Mouse (Mus musculus): ENCODE results near the gene Nanog. TPM values are rescaled to one million over a fixed set of nuclear protein-coding genes. Genes with fewer than 3 reads are reported as not detected.
"Not testable (repeated sequence)": the region's sequence is repeated elsewhere in the genome, so short reads cannot be mapped to it uniquely, and the experiment has no call there.

Nanog gene
- polyA plus RNA-seq, 1 experiment, result 0.27 TPM

- H3K36me3 ChIP-seq (ENCODE audit: control insufficient read depth, insufficient read depth), result no peaks in the 10 kb centered on the region
- H3K79me2 ChIP-seq (ENCODE audit: control insufficient read depth, insufficient read depth), result no peaks in the 10 kb centered on the region
- H3ac ChIP-seq (ENCODE audit: control insufficient read depth, insufficient read length, low read depth), result no peak overlapping the region
- H3K4me3 ChIP-seq (ENCODE audit: insufficient read depth, poor library complexity, severe bottlenecking), result no peak overlapping the region
- TF ChIP-seq FOSL1 (IDR thresholded peaks at IDR 0.05; ENCODE audit: insufficient read depth, low read length, poor library complexity, severe bottlenecking) (no peak), MAX (IDR thresholded peaks at IDR 0.05) (no peak), USF1 (IDR thresholded peaks at IDR 0.05; ENCODE audit: low read depth) (no peak), CTCF (IDR thresholded peaks at IDR 0.05; ENCODE audit: control insufficient read depth, insufficient read depth, insufficient read length) (no peak), CEBPB (IDR thresholded peaks at IDR 0.05; ENCODE audit: low read depth) (no peak), MYOG (IDR thresholded peaks at IDR 0.05; ENCODE audit: control insufficient read depth, extremely low read depth, insufficient read length) (no peak), MYOD1 (IDR thresholded peaks at IDR 0.05; ENCODE audit: control insufficient read depth, insufficient read length, low read depth) (no peak)
- no peaks in the 10 kb centered on the region for H3K79me3 ChIP-seq (ENCODE audit: low read depth)
- H3K27me3 ChIP-seq (ENCODE audit: control insufficient read depth, insufficient read depth, insufficient read length), result no peaks in the 10 kb centered on the region
These were observed 17.2 kb upstream of the Nanog start for GRCm38 (mm10) chr6:122690082-122690481.

- H3K79me3 ChIP-seq (ENCODE audit: low read depth), result no peaks in the 10 kb centered on the region
- no peaks in the 10 kb centered on the region for H3K36me3 ChIP-seq (ENCODE audit: control insufficient read depth, insufficient read depth)
- H3K4me3 ChIP-seq (ENCODE audit: insufficient read depth, poor library complexity, severe bottlenecking), result no peak overlapping the region
- TF ChIP-seq MAX (IDR thresholded peaks at IDR 0.05), result no peak
- no peak for TF ChIP-seq MYOD1 (IDR thresholded peaks at IDR 0.05; ENCODE audit: control insufficient read depth, insufficient read length, low read depth)
- no peak for TF ChIP-seq CEBPB (IDR thresholded peaks at IDR 0.05; ENCODE audit: low read depth)
- TF ChIP-seq MYOG (IDR thresholded peaks at IDR 0.05; ENCODE audit: control insufficient read depth, extremely low read depth, insufficient read length), result no peak
- no peak for TF ChIP-seq FOSL1 (IDR thresholded peaks at IDR 0.05; ENCODE audit: insufficient read depth, low read length, poor library complexity, severe bottlenecking)
- no peak for TF ChIP-seq USF1 (IDR thresholded peaks at IDR 0.05; ENCODE audit: low read depth)
- TF ChIP-seq CTCF (IDR thresholded peaks at IDR 0.05; ENCODE audit: control insufficient read depth, insufficient read depth, insufficient read length), result no peak
- no peaks in the 10 kb centered on the region for H3K79me2 ChIP-seq (ENCODE audit: control insufficient read depth, insufficient read depth)
- no peak overlapping the region for H3ac ChIP-seq (ENCODE audit: control insufficient read depth, insufficient read length, low read depth)
- no peaks in the 10 kb centered on the region for H3K27me3 ChIP-seq (ENCODE audit: control insufficient read depth, insufficient read depth, insufficient read length)
These were observed 11.9 kb upstream of the Nanog start for GRCm38 (mm10) chr6:122695398-122695797.

- not testable (repeated sequence) for H3K79me2 ChIP-seq (ENCODE audit: control insufficient read depth, insufficient read depth); H3K4me3 ChIP-seq (ENCODE audit: insufficient read depth, poor library complexity, severe bottlenecking); H3K27me3 ChIP-seq (ENCODE audit: control insufficient read depth, insufficient read depth, insufficient read length); H3ac ChIP-seq (ENCODE audit: control insufficient read depth, insufficient read length, low read depth); H3K36me3 ChIP-seq (ENCODE audit: control insufficient read depth, insufficient read depth); H3K79me3 ChIP-seq (ENCODE audit: low read depth)
These were observed 7.7 kb upstream of the Nanog start for GRCm38 (mm10) chr6:122699628-122700027.

GRCm38 (mm10) chr6:122701816-122702215 is 5.5 kb upstream of the Nanog start:
- H3K27me3 ChIP-seq (ENCODE audit: control insufficient read depth, insufficient read depth, insufficient read length), result no peaks in the 10 kb centered on the region
- TF ChIP-seq MYOG (IDR thresholded peaks at IDR 0.05; ENCODE audit: control insufficient read depth, extremely low read depth, insufficient read length) (no peak), FOSL1 (IDR thresholded peaks at IDR 0.05; ENCODE audit: insufficient read depth, low read length, poor library complexity, severe bottlenecking) (no peak), CTCF (IDR thresholded peaks at IDR 0.05; ENCODE audit: control insufficient read depth, insufficient read depth, insufficient read length) (no peak), CEBPB (IDR thresholded peaks at IDR 0.05; ENCODE audit: low read depth) (no peak), USF1 (IDR thresholded peaks at IDR 0.05; ENCODE audit: low read depth) (no peak), MAX (IDR thresholded peaks at IDR 0.05) (no peak), MYOD1 (IDR thresholded peaks at IDR 0.05; ENCODE audit: control insufficient read depth, insufficient read length, low read depth) (no peak)
- H3ac ChIP-seq (ENCODE audit: control insufficient read depth, insufficient read length, low read depth), result no peak overlapping the region
- no peaks in the 10 kb centered on the region for H3K79me3 ChIP-seq (ENCODE audit: low read depth)
- H3K79me2 ChIP-seq (ENCODE audit: control insufficient read depth, insufficient read depth), result no peaks in the 10 kb centered on the region
- no peaks in the 10 kb centered on the region for H3K36me3 ChIP-seq (ENCODE audit: control insufficient read depth, insufficient read depth)
- H3K4me3 ChIP-seq (ENCODE audit: insufficient read depth, poor library complexity, severe bottlenecking), result no peak overlapping the region

GRCm38 (mm10) chr6:122702480-122703124 is 4.7 kb upstream of the Nanog start:
- TF ChIP-seq USF1 (IDR thresholded peaks at IDR 0.05; ENCODE audit: low read depth) (no peak), CEBPB (IDR thresholded peaks at IDR 0.05; ENCODE audit: low read depth) (no peak), MAX (IDR thresholded peaks at IDR 0.05) (no peak), MYOG (IDR thresholded peaks at IDR 0.05; ENCODE audit: control insufficient read depth, extremely low read depth, insufficient read length) (no peak), MYOD1 (IDR thresholded peaks at IDR 0.05; ENCODE audit: control insufficient read depth, insufficient read length, low read depth) (no peak), FOSL1 (IDR thresholded peaks at IDR 0.05; ENCODE audit: insufficient read depth, low read length, poor library complexity, severe bottlenecking) (no peak), CTCF (IDR thresholded peaks at IDR 0.05; ENCODE audit: control insufficient read depth, insufficient read depth, insufficient read length) (no peak)
- H3K4me3 ChIP-seq (ENCODE audit: insufficient read depth, poor library complexity, severe bottlenecking), result no peak overlapping the region
- H3ac ChIP-seq (ENCODE audit: control insufficient read depth, insufficient read length, low read depth), result no peak overlapping the region

GRCm38 (mm10) chr6:122703251-122703650 is 4.0 kb upstream of the Nanog start:
- no peaks in the 10 kb centered on the region for H3K27me3 ChIP-seq (ENCODE audit: control insufficient read depth, insufficient read depth, insufficient read length)
- H3K79me2 ChIP-seq (ENCODE audit: control insufficient read depth, insufficient read depth), result no peaks in the 10 kb centered on the region
- TF ChIP-seq MYOG (IDR thresholded peaks at IDR 0.05; ENCODE audit: control insufficient read depth, extremely low read depth, insufficient read length) (no peak), MYOD1 (IDR thresholded peaks at IDR 0.05; ENCODE audit: control insufficient read depth, insufficient read length, low read depth) (no peak), CTCF (IDR thresholded peaks at IDR 0.05; ENCODE audit: control insufficient read depth, insufficient read depth, insufficient read length) (no peak), FOSL1 (IDR thresholded peaks at IDR 0.05; ENCODE audit: insufficient read depth, low read length, poor library complexity, severe bottlenecking) (no peak), USF1 (IDR thresholded peaks at IDR 0.05; ENCODE audit: low read depth) (no peak), CEBPB (IDR thresholded peaks at IDR 0.05; ENCODE audit: low read depth) (no peak), MAX (IDR thresholded peaks at IDR 0.05) (no peak)
- no peak overlapping the region for H3K4me3 ChIP-seq (ENCODE audit: insufficient read depth, poor library complexity, severe bottlenecking)
- H3K36me3 ChIP-seq (ENCODE audit: control insufficient read depth, insufficient read depth), result no peaks in the 10 kb centered on the region
- no peaks in the 10 kb centered on the region for H3K79me3 ChIP-seq (ENCODE audit: low read depth)
- no peak overlapping the region for H3ac ChIP-seq (ENCODE audit: control insufficient read depth, insufficient read length, low read depth)

More at GRCm38 (mm10) chr6:122702480-122703124, 4.7 kb upstream of the Nanog start:
- Histone ChIP-seq H3K27me3 (ENCODE audit: control insufficient read depth, insufficient read depth, insufficient read length) (no peaks in the 10 kb centered on the region), H3K36me3 (ENCODE audit: control insufficient read depth, insufficient read depth) (no peaks in the 10 kb centered on the region), H3K79me2 (ENCODE audit: control insufficient read depth, insufficient read depth) (no peaks in the 10 kb centered on the region), H3K79me3 (ENCODE audit: low read depth) (no peaks in the 10 kb centered on the region)

Data from C2C12 (cell line).